Mouse (Mus musculus) cerebellum, adult 2 months (tissue): ENCODE data around the gene Adamtsl2.

Experiments
- CTCF ChIP-seq: fragments of 200-500 bp; IDR thresholded peaks from 2 replicates; pipeline ENCODE4 v1.5.1; 2011; ENCODE audit warnings: low read depth, mild to moderate bottlenecking, control low read depth, low read length, moderate library complexity, borderline replicate concordance; ENCODE audit not compliant: insufficient read depth
- POLR2A ChIP-seq: fragments of 200-500 bp; IDR thresholded peaks from 2 replicates; pipeline ENCODE4 v1.6.1; 2011; ENCODE audit warnings: low read length, control low read depth, borderline replicate concordance; ENCODE audit not compliant: insufficient read depth

GRCm38 (mm10) chr2:27114169-27114568 is 35.0 kb downstream of the Adamtsl2 start:
- TF ChIP-seq CTCF = no peak
- TF ChIP-seq POLR2A = no peak
